Mouse (Mus musculus) left cerebral cortex, adult 6 months (tissue): ENCODE measurements around the gene Focad. TPM values are rescaled to one million over a fixed set of nuclear protein-coding genes. Genes with fewer than 3 reads are reported as not detected.

Experiments used
- long read RNA-seq, 2 experiments: library from polyadenylated mRNA; unstranded; transcript quantifications; one replicate each; pipeline ENCODE4 v2.0.0; 2019 to 2020
- polyA plus RNA-seq: library from polyadenylated mRNA; unstranded; fragments of <200 nt; fragmentation: Nextera tagmentation; gene quantifications from 2 replicates; pipeline ENCODE4 v1.2.3, GENCODE M21; 2021

Gene Focad
- polyA plus RNA-seq, result 7.4 and 8.3 TPM in 2 replicates
- long read RNA-seq, experiment 1, full-length matches to known transcripts, result 11 of 61 reads
- long read RNA-seq, experiment 1, partial matches to known transcripts, result 33 of 61 reads
- long read RNA-seq, experiment 1, other reads (novel, unspliced or antisense), result 17 of 61 reads
- long read RNA-seq, experiment 2, partial matches to known transcripts, result 7 of 8 reads
- long read RNA-seq, experiment 2, other reads (novel, unspliced or antisense), result 1 of 8 reads

GRCm38 (mm10) chr4:88094062-88094767 lies at the start of gene Focad:
TSS of gene Focad (plus strand) at chr4:88094629.

GRCm38 (mm10) chr4:88438326-88438989 lies 344.0 kb downstream of the Focad start, which contains the start of gene Hacd4:
TSS of gene Hacd4 (minus strand) at chr4:88438928.

Other genes starting within 250 kb of the Focad start
- gene Mllt3, start 61.3 kb upstream of the Focad start, polyA plus RNA-seq, result 6.6 and 11.8 TPM in 2 replicates